Mouse (Mus musculus): ENCODE data around the gene Tmprss11c. TPM values are rescaled to one million over a fixed set of nuclear protein-coding genes. Genes with fewer than 3 reads are reported as not detected.

The Tmprss11c gene
- not detected in 2 replicates for polyA plus RNA-seq (2012)

- no peak for TF ChIP-seq GATA1 (IDR thresholded peaks at IDR 0.05; ENCODE audit: low read length)
Measured at GRCm38 (mm10) chr5:86289208-86289607, at the start of gene Tmprss11c. Gene Tmprss11c, minus strand, starts transcription at chr5:86289308.

DNA sequence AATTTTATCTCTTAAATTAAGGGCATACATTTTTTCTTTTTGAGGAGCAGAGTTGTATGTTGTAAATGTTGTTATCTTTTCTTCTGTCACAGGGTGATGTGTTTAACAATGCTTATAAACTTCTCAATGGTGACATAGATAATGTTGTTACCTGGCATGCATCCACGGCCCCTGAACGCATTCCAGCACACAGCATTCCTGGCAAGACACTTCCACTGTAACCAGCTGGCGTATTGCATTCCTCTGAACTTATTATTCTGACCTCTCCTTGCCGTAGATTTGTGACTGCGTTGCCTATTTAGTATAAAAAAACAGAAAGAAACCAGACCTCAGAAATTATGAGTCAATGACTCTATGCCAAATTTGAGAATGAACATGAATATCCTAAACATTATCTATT, 17.0 kb upstream of the Tmprss11c start:
- no peak for TF ChIP-seq GATA1 (IDR thresholded peaks at IDR 0.05; ENCODE audit: low read length)

DNA sequence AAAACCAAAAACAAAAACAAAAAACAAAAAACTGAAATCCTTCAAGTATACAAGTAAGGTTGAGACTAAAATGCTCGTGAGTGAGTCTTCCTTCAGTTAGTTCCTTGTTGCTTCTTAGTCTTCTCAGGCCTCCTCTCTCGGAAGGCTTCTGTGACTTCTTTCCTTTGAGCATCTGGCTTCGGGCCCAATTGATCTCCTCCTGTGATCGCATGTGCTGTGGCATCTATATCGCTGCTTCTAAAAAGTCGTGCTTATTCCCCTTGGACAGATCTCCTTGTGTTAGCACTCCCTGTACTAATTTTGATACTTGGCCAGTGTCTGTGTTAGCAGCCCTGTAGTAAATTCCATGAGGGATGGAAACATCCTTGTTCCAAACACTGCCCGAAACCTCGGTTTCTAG, 14.8 kb upstream of the Tmprss11c start:
- TF ChIP-seq GATA1 (IDR thresholded peaks at IDR 0.05; ENCODE audit: low read length), result no peak

GRCm38 (mm10) chr5:86246559-86246958, 42.5 kb downstream of the Tmprss11c start:
- TF ChIP-seq GATA1 (IDR thresholded peaks at IDR 0.05; ENCODE audit: low read length), result no peak

DNA sequence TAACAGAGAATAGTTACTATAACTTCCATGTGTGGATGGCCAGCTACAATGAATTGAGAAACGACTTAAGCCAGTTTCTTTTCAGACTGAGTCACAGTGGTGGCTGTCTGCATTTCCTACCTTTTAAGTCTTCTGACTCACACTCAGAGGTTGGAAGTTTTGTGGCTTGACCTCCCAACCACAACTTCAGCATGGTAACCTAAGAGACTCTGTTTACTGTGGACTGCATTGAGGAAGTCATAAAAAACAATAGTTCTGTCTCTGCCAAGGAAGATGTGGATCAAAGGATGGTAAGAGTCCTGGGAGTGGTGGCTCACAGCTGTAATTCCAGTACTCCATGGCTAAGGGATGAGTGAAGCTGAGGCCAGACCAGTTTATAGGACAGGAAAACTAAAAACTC, 44.2 kb downstream of the Tmprss11c start:
- no peak for TF ChIP-seq GATA1 (IDR thresholded peaks at IDR 0.05; ENCODE audit: low read length)

- TF ChIP-seq GATA1 (IDR thresholded peaks at IDR 0.05; ENCODE audit: low read length), result no peak
Measured at GRCm38 (mm10) chr5:86244275-86244674, 44.8 kb downstream of the Tmprss11c start.

DNA sequence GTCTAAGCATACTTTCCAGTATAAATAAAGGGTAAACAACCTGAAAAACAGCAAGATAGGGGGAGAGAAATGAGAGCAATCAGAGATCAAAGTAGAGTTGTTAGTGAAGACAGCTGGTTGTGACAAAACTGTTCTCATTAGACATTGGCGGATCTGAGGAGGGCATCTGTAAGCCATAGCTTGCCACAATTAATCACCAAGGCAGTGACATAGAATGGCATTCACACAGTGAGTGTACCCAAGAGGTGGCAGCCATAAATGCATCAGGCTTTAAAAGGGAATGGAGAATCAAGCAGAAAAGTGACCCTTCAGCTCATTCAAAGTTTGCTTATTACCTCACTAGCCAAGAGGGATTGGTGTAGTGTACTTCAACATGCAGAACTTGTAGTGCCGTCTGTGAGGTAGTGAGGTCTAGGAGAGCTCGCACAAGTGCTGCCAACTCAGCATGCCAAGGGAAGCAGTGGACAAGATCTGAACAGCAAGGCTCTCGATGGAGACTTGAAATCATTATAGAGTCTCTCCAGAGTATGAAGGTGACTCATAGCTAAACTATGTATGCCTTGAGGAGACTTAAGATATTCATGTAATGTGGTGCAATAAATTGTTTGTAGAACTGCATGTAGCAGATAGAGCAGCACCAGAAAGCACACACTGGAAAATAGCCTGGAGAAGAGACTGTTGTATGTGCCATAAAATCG, 61.8 kb downstream of the Tmprss11c start:
- no peak for TF ChIP-seq GATA1 (IDR thresholded peaks at IDR 0.05; ENCODE audit: low read length)

- no peak for TF ChIP-seq GATA1 (IDR thresholded peaks at IDR 0.05; ENCODE audit: low read length)
Measured at GRCm38 (mm10) chr5:86197801-86198200, 91.3 kb downstream of the Tmprss11c start, which contains the start of gene Gnrhr. Gene Gnrhr, minus strand, starts transcription at chr5:86197901.

DNA sequence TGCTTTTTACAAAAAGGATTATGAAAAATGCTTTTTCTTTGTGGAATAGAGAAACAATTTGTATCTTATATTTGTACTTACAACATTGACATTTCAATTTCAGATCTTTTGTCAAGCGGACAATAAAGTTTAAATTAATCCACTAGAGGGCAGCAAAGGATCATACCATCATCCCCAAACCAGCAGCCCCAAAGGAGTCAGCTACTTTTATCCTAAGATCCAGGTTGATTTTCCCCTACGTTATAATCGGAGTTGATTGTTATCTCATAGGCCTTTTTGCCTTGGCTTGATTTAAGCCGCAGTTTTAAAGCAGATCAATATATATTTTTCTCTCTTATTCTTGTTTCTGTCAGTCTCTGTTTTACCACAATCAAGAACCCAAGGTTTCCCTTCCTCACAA, 97.8 kb downstream of the Tmprss11c start:
- no peak for TF ChIP-seq GATA1 (IDR thresholded peaks at IDR 0.05; ENCODE audit: low read length)

GRCm38 (mm10) chr5:86190770-86191169, 98.3 kb downstream of the Tmprss11c start:
- TF ChIP-seq GATA1 (IDR thresholded peaks at IDR 0.05; ENCODE audit: low read length), result no peak

- no peak for TF ChIP-seq GATA1 (IDR thresholded peaks at IDR 0.05; ENCODE audit: low read length)
Measured at GRCm38 (mm10) chr5:86190290-86190689, 98.8 kb downstream of the Tmprss11c start.

- TF ChIP-seq GATA1 (IDR thresholded peaks at IDR 0.05; ENCODE audit: low read length), result no peak
Measured at GRCm38 (mm10) chr5:86187441-86187840, 101.7 kb downstream of the Tmprss11c start.

Other genes starting within 250 kb of the Tmprss11c start
- gene Cenpc1, start 223.7 kb downstream of the Tmprss11c start, polyA plus RNA-seq (2012), result 1.5 and 10.8 TPM in 2 replicates
- gene Stap1, start 217.6 kb downstream of the Tmprss11c start, polyA plus RNA-seq (2012), result not detected in 2 replicates
- gene Uba6, start 116.5 kb downstream of the Tmprss11c start, polyA plus RNA-seq (2012), result 0.67 and 0.89 TPM in 2 replicates
- gene Gnrhr, start 91.4 kb downstream of the Tmprss11c start, polyA plus RNA-seq (2012), result not detected in 2 replicates
- not detected in 2 replicates for gene Tmprss11d, start 84.1 kb upstream of the Tmprss11c start, polyA plus RNA-seq (2012)
- not detected in 2 replicates for gene Tmprss11a, start 179.7 kb upstream of the Tmprss11c start, polyA plus RNA-seq (2012)
- not detected in 2 replicates for gene Tmprss11g, start 229.3 kb upstream of the Tmprss11c start, polyA plus RNA-seq (2012)

All from G1E-ER4 (cell line).